Mouse (Mus musculus) small intestine, adult 10 weeks (tissue): ENCODE results near the gene Col20a1. TPM values are rescaled to one million over a fixed set of nuclear protein-coding genes. Genes with fewer than 3 reads are reported as not detected.

Experiments
- polyA plus RNA-seq: library from polyadenylated mRNA; stranded (reverse); fragments of 350-450 nt; fragmentation: Illumina TruSeq; extraction: RNeasy Lipid Tissue Mini Kit (QIAGEN cat#74804); gene quantifications from one replicate; pipeline ENCODE4 v1.2.3, GENCODE M21; 2014; ENCODE audit warnings: low replicate concordance

The Col20a1 gene
- polyA plus RNA-seq, result 0.11 TPM

GRCm38 (mm10) chr2:180986449-180986848 is at the start of gene Col20a1:
Col20a1 (plus strand) TSS chr2:180986535.

GRCm38 (mm10) chr2:180954061-180955047 is 32.0 kb upstream of the Col20a1 start, which contains the start of gene Nkain4:
Nkain4 (minus strand) TSS chr2:180954699.

GRCm38 (mm10) chr2:180967010-180967763 is 19.1 kb upstream of the Col20a1 start, which contains the start of gene Arfgap1:
Arfgap1 (plus strand) TSS chr2:180967225.

GRCm38 (mm10) chr2:181043437-181043836 is 57.1 kb downstream of the Col20a1 start, which contains the start of gene Chrna4:
Chrna4 (minus strand) TSS chr2:181043546.

Other genes starting within 250 kb of the Col20a1 start
- gene Bhlhe23, start 209.6 kb upstream of the Col20a1 start, polyA plus RNA-seq, result not detected
- 37.1 TPM for gene Ythdf1, start 65.6 kb upstream of the Col20a1 start, polyA plus RNA-seq
- not detected for gene Birc7, start 57.5 kb upstream of the Col20a1 start, polyA plus RNA-seq
- not detected for gene Nkain4, start 31.8 kb upstream of the Col20a1 start, polyA plus RNA-seq
- gene Arfgap1, start 19.3 kb upstream of the Col20a1 start, polyA plus RNA-seq, result 3.7 TPM
- gene Chrna4, start 57.0 kb downstream of the Col20a1 start, polyA plus RNA-seq, result not detected
- gene Kcnq2, start 148.8 kb downstream of the Col20a1 start, polyA plus RNA-seq, result 0.19 TPM
- gene Eef1a2, start 170.5 kb downstream of the Col20a1 start, polyA plus RNA-seq, result not detected
- 5.9 TPM for gene Ppdpf, start 200.7 kb downstream of the Col20a1 start, polyA plus RNA-seq
- gene Ptk6, start 216.3 kb downstream of the Col20a1 start, polyA plus RNA-seq, result 5.1 TPM
- not detected for gene Srms, start 226.7 kb downstream of the Col20a1 start, polyA plus RNA-seq
- gene Fndc11, start 233.5 kb downstream of the Col20a1 start, polyA plus RNA-seq, result not detected